Mouse (Mus musculus): ENCODE measurements at regions not wholly inside any gene's neighbourhood (a gene's known extent, or its start where the extent isn't known, plus 50 kb on each side); places are given as distances from the start of the nearest gene placed in this dataset.

DNA sequence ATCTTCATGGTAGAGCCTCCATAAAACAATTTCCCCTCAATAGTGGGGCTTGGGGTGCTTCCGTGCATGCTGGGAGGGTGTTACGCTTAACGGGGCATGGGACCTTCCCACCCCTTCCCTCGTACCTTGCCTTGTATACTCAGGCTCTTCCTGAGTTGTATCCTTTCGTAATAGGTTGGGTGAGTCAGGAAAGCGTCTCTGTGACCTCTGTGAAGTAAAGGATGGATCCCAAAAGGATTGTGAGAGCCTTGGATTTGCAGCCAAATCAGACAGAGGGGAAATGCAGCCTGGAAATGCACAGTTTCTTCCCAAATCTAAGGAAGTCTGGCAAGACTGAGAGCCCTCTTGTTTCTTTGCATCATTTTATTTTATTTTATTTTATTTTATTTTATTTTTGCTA is 166.0 kb downstream of the Ly86 start:
- ATAC-seq (ENCODE audit: low FRiP score, low TSS enrichment), result no peak
- TF ChIP-seq EP300 (optimal IDR thresholded peaks at IDR 0.05), result no peak
- TF ChIP-seq CTCF (IDR thresholded peaks at IDR 0.05; ENCODE audit: low read depth), result no peak
- Histone ChIP-seq H3K4me2 (replicated peaks; ENCODE audit: low read depth) (no peak overlapping the region), H3K9me3 (ENCODE audit: control insufficient read depth, low read length) (no peaks in the 10 kb centered on the region), H3K4me1 (replicated peaks; ENCODE audit: control insufficient read depth, insufficient read depth) (peaks cover 16% of the 10 kb centered on the region), H3K27me3 (ENCODE audit: control insufficient read depth, insufficient read depth, low read length) (no peaks in the 10 kb centered on the region), H3K4me3 (ENCODE audit: low read depth, low read length) (no peak overlapping the region), H3K27ac (replicated peaks) (no peak overlapping the region), H3K36me3 (ENCODE audit: control insufficient read depth, insufficient read depth, low read length) (no peaks in the 10 kb centered on the region), H3K9ac (ENCODE audit: low read length) (no peak overlapping the region)
- DNase-seq (ENCODE audit: low spot score), result no peak
- WGBS, result 80% methylated on average over 6 of the region's 6 CpGs

DNA sequence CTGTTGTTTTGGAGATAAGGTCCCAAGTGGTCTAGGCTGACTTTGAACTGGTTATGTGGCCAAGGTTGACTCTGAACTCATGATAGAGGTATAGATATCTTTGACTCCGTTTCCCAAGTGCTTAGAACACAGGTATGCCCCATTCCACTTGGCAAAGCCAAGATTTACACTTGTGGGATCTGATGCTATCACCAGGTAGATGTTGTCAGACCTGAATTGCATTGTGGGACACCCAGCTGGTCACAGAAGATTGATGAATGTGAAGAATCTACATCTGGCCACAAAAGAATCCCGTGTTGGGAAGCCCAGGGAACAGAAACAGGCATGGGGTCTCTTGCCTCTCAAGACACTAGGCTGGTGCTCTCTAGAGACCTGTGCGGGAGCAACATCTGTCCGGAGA is 166.4 kb downstream of the Ly86 start:
- 77% methylated on average over 4 of the region's 4 CpGs for WGBS
- H3K9me3 ChIP-seq (ENCODE audit: control insufficient read depth, low read length), result no peaks in the 10 kb centered on the region

GRCm38 (mm10) chr13:37512781-37513180 is 167.8 kb downstream of the Ly86 start:
- no peaks in the 10 kb centered on the region for H3K36me3 ChIP-seq (ENCODE audit: control insufficient read depth, insufficient read depth, low read length)
- peaks cover 16% of the 10 kb centered on the region for H3K4me1 ChIP-seq (replicated peaks; ENCODE audit: control insufficient read depth, insufficient read depth)
- no peaks in the 10 kb centered on the region for H3K9me3 ChIP-seq (ENCODE audit: control insufficient read depth, low read length)
- no peak overlapping the region; the same call in 1 of the 2 replicates for H3K27ac ChIP-seq (replicated peaks)
- 52% methylated on average over 3 of the region's 3 CpGs for WGBS
- DNase-seq (ENCODE audit: low spot score) (no peak), ATAC-seq (ENCODE audit: low FRiP score, low TSS enrichment) (no peak)
- no peaks in the 10 kb centered on the region for H3K27me3 ChIP-seq (ENCODE audit: control insufficient read depth, insufficient read depth, low read length)
- TF ChIP-seq EP300 (optimal IDR thresholded peaks at IDR 0.05) (no peak), CTCF (IDR thresholded peaks at IDR 0.05; ENCODE audit: low read depth) (no peak)
- H3K4me3 ChIP-seq (ENCODE audit: low read depth, low read length), result no peak overlapping the region
- no peak overlapping the region for H3K4me2 ChIP-seq (replicated peaks; ENCODE audit: low read depth)
- H3K9ac ChIP-seq (ENCODE audit: low read length), result no peak overlapping the region

More for the DNA sequence above, 166.4 kb downstream of the Ly86 start:
- no peak for TF ChIP-seq EP300 (optimal IDR thresholded peaks at IDR 0.05)
- TF ChIP-seq CTCF (IDR thresholded peaks at IDR 0.05; ENCODE audit: low read depth), result no peak
- ATAC-seq (ENCODE audit: low FRiP score, low TSS enrichment) (no peak), DNase-seq (ENCODE audit: low spot score) (no peak)
- no peak overlapping the region for H3K27ac ChIP-seq (replicated peaks)
- H3K4me1 ChIP-seq (replicated peaks; ENCODE audit: control insufficient read depth, insufficient read depth), result peaks cover 16% of the 10 kb centered on the region
- H3K4me2 ChIP-seq (replicated peaks; ENCODE audit: low read depth), result no peak overlapping the region
- H3K4me3 ChIP-seq (ENCODE audit: low read depth, low read length), result no peak overlapping the region
- H3K27me3 ChIP-seq (ENCODE audit: control insufficient read depth, insufficient read depth, low read length), result no peaks in the 10 kb centered on the region
- H3K36me3 ChIP-seq (ENCODE audit: control insufficient read depth, insufficient read depth, low read length), result no peaks in the 10 kb centered on the region
- H3K9ac ChIP-seq (ENCODE audit: low read length), result no peak overlapping the region

DNA sequence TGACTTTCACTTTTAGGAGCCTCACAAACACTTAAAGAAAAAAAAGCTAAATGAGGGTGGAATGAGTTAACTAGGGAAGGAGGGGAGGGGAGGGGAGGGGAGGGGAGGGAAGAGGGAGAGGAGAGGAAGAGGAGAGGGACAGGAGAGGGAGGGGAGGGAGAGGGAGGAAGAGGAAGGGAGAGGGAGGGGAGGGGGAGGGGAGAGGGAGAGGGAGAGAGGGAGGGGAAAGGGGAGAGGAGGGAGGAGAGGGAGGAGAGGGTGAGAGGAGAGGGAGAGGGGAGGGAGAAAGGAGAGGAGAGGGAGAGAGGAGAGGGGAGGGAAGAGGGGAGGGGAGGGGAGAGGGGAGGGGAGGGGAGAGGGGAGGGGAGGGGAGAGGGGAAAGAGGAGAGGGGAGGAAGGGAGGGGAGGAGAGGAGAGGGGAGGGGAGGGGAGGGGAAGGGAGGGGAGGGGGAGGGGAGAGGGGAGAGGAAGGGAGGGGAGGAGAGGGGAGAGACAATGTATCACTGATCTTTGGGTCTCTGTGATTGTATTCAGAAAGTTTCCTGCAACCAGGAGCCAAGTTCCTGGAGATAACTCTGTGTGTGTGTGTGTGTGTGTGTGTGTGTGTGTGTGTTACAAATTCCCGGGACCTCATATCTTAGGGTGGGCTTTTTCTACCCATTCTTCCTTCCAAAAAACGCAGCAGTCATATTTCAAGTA is 168.3 kb downstream of the Ly86 start:
- ATAC-seq (ENCODE audit: low FRiP score, low TSS enrichment) (no peak), DNase-seq (ENCODE audit: low spot score) (no peak)
- WGBS, result 7% methylated on average over 2 of the region's 2 CpGs
- no peaks in the 10 kb centered on the region for H3K27me3 ChIP-seq (ENCODE audit: control insufficient read depth, insufficient read depth, low read length)
- 0 out of 2 replicates have a peak overlapping the region, but pooled peaks have one; percentile 1 for H3K9ac ChIP-seq (ENCODE audit: low read length)
- TF ChIP-seq CTCF (IDR thresholded peaks at IDR 0.05; ENCODE audit: low read depth) (no peak), EP300 (optimal IDR thresholded peaks at IDR 0.05) (no peak)
- no peaks in the 10 kb centered on the region for H3K36me3 ChIP-seq (ENCODE audit: control insufficient read depth, insufficient read depth, low read length)
- peak overlapping the region; percentile 1; the same call in 1 of the 2 replicates for H3K4me3 ChIP-seq (ENCODE audit: low read depth, low read length)
- no peaks in the 10 kb centered on the region for H3K9me3 ChIP-seq (ENCODE audit: control insufficient read depth, low read length)
- peaks cover 16% of the 10 kb centered on the region for H3K4me1 ChIP-seq (replicated peaks; ENCODE audit: control insufficient read depth, insufficient read depth)
- H3K4me2 ChIP-seq (replicated peaks; ENCODE audit: low read depth), result peak overlapping the region; percentile 44
- H3K27ac ChIP-seq (replicated peaks), result peak overlapping the region; percentile 59

DNA sequence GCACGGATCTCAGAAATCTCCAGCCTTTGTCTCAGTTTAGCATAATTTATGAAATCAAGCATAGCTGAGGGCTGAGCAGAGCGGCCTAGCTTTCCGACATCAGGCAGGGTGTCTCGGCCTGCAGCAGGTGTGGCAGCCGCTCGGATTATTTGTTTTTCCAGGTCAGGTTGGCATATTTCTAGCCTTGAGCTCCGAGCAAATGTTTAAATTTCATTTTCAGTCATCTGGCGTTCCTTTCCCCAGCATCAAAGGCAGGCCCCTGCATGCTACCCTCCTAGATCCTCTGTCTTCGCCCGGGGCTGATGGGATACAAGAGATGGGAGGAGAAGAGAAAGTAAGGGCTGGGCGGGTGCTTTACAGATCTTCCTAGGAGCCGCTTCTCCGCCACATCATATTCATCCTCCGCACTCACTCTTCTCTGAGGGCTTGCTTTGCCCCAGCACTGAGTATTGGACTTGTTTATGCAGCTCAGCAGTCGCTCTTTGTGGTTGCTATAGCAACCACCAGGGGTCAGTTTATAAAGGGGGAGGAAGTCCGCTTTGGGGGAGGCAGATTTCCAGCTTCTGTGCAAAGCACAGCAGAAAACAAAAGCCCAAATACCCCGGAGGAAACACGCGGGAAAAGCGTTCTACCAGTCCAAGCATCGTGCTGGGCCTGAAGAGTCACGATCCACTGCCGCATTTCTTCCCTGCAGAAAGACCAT is 169.0 kb downstream of the Ly86 start:
- Histone ChIP-seq H3K4me3 (ENCODE audit: low read depth, low read length) (peak overlapping the region; percentile 1; the same call in 1 of the 2 replicates), H3K27me3 (ENCODE audit: control insufficient read depth, insufficient read depth, low read length) (no peaks in the 10 kb centered on the region), H3K27ac (replicated peaks) (peak overlapping the region; percentile 59), H3K36me3 (ENCODE audit: control insufficient read depth, insufficient read depth, low read length) (no peaks in the 10 kb centered on the region), H3K9ac (ENCODE audit: low read length) (peak overlapping the region; percentile 1; the same call in 1 of the 2 replicates), H3K4me2 (replicated peaks; ENCODE audit: low read depth) (peak overlapping the region; percentile 44), H3K4me1 (replicated peaks; ENCODE audit: control insufficient read depth, insufficient read depth) (peaks cover 9% of the 10 kb centered on the region), H3K9me3 (ENCODE audit: control insufficient read depth, low read length) (no peaks in the 10 kb centered on the region)
- 8% methylated on average over 23 of the region's 23 CpGs for WGBS
- peak; percentile 27 for TF ChIP-seq CTCF (IDR thresholded peaks at IDR 0.05; ENCODE audit: low read depth)
- TF ChIP-seq EP300 (optimal IDR thresholded peaks at IDR 0.05), result no peak
- ATAC-seq (ENCODE audit: low FRiP score, low TSS enrichment) (peak; percentile 54), DNase-seq (ENCODE audit: low spot score) (peak; percentile 58)

Data from stomach, postnatal 0 days (tissue).